Mouse (Mus musculus): Measurements from ENCODE around the gene Akap13.

DNA sequence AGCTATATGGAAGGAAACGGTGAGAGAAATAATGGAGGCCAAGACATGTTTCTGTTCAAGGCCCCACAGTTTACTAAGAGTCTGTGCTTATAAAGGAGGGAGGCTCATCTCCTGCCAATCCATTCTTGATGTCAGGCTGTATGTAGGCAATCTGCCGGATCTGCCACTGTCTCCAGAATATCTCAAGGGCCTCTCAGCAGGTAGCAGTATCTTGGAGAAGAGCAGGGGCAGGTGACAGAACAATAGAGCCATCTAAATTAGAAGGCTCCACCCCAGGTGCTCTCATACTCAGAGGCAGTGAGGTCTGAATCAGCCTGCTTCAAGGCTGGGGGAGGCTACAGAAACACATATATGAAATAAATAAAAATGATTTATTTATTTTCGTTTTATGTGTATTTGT is 347.6 kb downstream of the Akap13 start:
- TF ChIP-seq PAX5 (IDR thresholded peaks at IDR 0.05; ENCODE audit: low read length), result no peak
- TF ChIP-seq MAFK (IDR thresholded peaks at IDR 0.05; ENCODE audit: insufficient replicate concordance, low read length), result no peak
- no peak for TF ChIP-seq RAD21 (IDR thresholded peaks at IDR 0.05; ENCODE audit: low read depth, low read length)
- TF ChIP-seq POLR2A (IDR thresholded peaks at IDR 0.05; ENCODE audit: low read depth, low read length), result no peak
- TF ChIP-seq TBP (conservative IDR thresholded peaks at IDR 0.05; ENCODE audit: low read depth, low read length), result no peak
- no peak for TF ChIP-seq UBTF (IDR thresholded peaks at IDR 0.05; ENCODE audit: low read depth, low read length)
- TF ChIP-seq CTCF (conservative IDR thresholded peaks at IDR 0.05 in 1 of 2, IDR thresholded peaks at IDR 0.05 in 1 of 2; ENCODE audit: low read depth in 2 of 2, low read length in 2 of 2), result no peak
- no peak for TF ChIP-seq HCFC1 (IDR thresholded peaks at IDR 0.05; ENCODE audit: low read depth, low read length)
- no peak for TF ChIP-seq BHLHE40 (IDR thresholded peaks at IDR 0.05; ENCODE audit: low read depth, low read length)
- no peak for TF ChIP-seq EP300 (IDR thresholded peaks at IDR 0.05; ENCODE audit: low read length)
- TF ChIP-seq POLR2AphosphoS2 (IDR thresholded peaks at IDR 0.05; ENCODE audit: low read depth, low read length), result no peak
- TF ChIP-seq GABPA (IDR thresholded peaks at IDR 0.05; ENCODE audit: insufficient replicate concordance, low read depth, low read length), result no peak
